Mouse (Mus musculus) c-Kit-positive CD71-positive TER-119-negative erythroid progenitor cells, embryonic 14.5 days (primary cell): Measurements from ENCODE around the gene Gm11027.

ENCODE experiments used
- DNase-seq: peaks from one replicate; pipeline ENCODE4 v3.0.0-alpha.2; 2013; ENCODE audit warnings: low read depth

Gm11027 gene

DNA sequence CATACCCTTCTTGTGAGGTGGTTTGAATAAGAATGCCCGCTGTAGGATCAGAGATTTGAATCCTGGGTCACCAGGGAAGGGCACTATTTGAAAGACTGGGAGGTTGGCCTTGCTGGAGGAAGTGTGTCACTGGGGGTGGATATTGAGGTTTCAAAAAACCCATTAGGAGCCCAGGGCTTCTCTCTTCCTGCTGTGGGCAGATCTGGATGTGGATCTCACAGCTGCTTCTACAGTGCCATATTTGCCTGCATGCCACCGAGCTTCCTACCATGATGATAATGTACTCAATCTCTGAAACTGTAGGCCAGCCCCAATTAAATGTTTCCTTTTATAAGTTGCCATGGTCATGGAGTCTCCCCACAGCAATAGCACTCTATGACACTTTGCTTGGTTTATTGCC lies 4.0 kb downstream of the Gm11027 start:
- no peak for DNase-seq

DNA sequence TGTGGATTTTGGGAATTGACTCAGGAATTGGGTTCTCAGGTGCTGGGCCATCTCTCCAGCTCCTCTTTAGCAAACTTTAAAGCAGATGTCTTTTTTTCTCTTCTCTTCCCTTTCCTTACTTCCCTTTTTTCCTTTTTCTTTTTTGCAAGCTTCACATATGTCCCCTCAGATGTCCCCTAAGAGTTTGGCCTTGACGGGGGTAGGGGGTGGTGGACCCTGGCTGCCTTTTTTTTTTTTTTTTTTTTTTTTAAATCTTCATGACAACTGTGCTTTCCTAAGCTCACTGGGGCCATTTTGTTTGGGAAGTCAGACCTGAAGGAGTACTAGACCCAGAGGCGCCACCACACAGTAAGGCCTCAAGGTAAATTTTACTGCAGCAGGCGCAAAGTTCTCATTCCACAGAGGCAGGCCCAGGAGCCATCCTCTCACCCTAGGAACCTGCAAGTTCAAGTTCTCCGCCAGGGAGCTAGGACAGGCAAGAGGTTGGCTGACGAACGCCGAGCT lies 5.0 kb downstream of the Gm11027 start:
- DNase-seq = no peak

DNA sequence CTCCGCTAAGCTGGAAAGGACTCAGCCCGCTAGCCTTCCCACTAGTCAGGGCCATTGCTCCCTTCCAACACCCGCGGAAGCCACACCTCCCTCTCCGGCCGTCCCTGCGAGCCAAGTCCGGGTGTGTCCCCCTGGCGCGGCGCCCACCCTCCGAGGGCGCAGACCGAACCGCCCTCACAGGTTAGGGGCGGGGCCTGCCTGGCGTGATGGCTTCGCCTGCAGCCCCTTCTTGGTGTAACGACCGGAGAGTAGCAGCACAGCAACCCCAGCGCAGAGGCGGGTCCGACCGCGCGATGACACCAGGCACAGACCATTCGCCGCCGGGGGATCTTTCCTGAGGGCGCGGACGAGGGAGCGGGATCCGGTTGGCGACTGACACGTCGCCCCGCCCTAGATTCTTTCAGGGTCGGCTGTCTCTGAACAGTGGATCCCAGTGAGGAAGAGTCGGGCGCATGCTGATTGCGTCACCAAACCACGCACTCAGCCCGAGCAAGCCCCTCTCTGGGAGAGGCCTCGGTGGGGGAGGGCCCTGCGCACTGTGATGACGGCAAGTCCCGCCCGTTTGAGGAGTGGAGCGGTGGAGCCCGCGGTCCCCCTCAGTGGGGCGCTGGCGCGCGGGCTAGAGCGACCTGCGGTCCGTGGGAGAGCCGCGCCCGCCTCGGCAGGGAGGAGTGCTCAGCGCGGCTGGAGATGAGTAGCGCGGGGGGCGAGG lies 5.6 kb downstream of the Gm11027 start, which contains the start of gene Esyt2:
Gene Esyt2, plus strand, starts transcription at position 544 of the 712 bp plus-strand sequence.
- peak; percentile 98 for DNase-seq

DNA sequence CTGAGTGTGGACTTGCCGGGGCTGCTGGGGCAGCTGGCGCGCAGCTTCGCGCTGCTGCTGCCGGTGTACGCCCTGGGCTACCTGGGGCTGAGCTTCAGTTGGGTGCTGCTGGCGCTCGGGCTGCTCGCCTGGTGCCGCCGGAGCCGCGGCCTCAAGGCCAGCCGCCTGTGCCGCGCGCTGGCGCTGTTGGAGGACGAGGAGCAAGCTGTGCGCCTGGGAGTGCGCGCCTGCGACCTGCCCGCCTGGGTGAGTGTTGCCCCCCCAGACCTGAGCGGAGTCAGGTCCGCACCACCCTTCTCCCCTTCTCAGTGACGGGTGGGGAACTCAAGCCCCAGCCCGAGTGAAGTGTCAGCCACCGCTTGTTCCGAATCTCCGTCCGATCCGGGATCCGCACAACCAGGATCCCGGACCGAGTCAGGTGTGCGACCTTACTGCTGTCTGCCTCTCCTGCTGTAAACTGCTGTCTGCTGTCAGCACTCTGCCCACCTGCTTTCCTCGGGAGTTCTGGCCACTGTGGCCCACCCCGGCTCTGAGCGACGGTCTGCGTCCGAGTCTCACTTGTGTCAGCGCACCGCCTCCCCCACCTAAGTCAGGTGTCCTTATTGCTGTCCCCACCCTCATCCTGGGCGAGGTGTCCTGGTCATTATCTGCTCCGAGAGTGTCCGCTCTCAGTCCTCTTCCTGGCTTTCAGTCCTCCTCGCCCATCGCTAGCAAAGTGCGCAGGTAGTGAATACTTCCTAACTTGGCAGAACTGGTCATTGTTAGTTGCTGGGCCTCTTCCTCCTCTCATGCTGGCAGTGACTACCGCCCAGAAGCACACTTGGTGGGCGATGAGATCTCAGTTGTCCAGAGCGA lies 6.5 kb downstream of the Gm11027 start:
- DNase-seq = no peak

DNA sequence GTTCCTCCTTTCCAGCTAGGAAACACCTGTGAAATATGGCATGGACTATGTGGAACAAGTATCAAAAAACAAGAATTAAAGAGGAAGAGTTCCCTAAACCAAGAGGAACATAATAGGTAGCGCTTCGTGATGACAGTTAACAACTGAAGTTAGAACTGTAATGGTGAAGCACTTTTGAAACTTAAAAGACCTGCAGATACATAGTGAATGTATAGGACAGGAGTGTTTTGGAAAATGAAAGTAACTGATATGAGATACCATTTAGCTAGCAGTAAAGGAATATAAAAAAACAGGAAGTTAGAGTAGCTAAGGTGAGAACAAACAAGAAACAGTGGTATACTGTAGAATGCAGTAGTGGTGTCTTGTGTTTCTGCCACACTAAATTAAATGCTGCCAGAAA lies 7.7 kb downstream of the Gm11027 start:
- DNase-seq = no peak

DNA sequence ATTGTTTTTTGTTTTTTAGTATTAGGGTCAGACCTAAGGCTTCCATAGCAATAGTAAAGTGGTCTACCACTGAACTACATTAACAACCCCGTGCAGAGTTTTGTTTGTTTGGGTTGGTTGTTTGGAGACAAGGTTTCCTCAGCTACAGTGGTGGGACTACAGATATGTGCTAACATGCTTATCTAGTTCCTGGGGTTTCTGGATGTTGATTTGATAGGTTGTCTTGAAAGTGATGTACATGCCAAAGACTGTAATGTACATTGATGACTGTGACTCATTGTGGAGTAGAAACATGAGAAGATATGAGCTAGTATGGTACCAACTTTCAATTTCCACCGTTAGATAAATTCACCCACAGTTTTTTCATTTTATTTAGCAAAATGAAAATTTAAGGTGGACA lies 8.3 kb downstream of the Gm11027 start:
- no peak for DNase-seq

DNA sequence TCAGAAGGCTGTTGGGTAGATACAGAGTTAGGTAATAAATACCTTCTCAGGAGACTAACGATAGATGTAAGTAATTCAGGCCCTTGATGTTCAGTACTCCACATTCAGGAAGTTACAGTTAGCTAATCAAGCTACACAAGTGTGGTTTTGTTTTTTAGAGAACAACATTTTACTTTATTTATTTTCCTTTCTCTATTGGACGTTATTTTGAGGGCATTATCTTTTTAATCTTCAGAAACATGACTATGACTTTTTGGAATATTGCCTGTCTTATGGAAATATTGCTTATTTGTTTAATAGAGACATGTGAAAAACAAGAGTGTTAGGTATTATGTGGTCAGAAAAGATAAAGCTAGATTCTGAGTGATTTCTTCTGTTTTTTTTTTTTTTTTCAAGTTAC lies 18.0 kb downstream of the Gm11027 start:
- DNase-seq = no peak

DNA sequence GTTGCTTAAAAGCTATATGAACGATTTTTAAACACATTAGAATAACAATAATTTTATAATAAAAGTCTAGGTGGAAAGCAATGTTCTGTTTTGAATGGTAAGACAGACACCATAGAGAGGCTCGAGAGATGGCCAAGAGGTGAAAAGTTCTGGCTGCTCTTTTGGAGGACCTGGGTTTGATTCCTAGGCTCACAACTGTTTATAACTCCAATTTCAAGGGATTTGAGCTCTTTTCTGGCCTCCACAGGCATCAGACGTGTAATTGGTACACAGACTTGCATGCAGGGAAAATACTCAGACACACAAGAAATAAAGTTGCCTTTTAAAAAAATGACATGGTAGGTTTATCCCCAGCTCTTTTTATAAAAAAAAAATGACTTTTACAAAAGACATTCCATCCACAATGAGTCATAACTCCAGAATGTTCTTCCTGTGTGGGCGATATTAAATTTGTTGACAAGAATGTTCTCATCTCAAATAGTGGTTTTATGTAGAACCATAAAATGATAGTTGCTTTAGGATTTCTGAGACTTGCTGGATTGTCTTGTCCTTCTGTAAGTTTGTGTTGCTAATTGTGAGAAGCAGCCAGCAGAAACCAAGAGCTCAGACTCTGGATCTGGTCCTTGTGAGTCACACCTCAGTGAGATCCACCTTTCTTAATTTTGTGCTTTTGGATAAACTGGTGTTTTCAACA lies 18.6 kb downstream of the Gm11027 start:
- no peak for DNase-seq

DNA sequence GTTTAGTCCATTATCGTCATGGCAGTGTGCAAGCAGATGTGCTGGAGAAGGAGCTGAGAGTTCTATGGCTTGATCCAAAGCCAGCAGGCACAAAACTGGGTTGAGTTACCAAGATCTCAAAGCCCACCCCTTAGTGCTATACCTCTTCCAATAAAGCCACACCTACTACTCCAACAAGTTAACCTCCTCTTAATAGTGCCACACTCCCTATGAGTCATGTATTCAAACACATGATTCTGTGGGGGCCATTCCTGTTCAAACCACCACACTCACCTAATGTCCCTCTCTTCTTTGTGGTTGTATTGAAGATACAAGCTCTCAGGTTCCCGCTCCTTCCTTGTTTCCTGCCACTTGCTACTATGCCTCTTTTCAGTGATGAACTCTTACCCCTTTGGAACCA lies 24.7 kb downstream of the Gm11027 start:
- no peak for DNase-seq

DNA sequence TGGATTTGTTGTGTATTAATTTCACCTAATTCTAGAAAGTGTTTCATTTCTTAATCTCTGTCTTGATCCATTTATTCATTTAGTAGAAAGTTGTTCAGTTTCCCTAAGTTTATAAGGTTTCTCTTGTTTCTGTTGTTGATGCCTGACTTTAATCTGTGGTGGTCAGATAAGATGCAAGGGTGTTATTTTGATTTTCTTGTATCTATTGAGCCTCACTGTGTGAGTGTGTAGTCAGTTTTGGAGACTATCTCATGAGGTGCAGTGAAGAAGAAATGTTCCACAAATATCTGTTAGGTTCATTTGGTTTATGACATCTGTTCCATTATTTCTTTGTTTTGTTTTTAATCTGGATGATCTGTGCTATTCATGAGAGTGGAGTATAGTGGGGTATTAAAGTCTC lies 27.0 kb downstream of the Gm11027 start:
- no peak for DNase-seq

DNA sequence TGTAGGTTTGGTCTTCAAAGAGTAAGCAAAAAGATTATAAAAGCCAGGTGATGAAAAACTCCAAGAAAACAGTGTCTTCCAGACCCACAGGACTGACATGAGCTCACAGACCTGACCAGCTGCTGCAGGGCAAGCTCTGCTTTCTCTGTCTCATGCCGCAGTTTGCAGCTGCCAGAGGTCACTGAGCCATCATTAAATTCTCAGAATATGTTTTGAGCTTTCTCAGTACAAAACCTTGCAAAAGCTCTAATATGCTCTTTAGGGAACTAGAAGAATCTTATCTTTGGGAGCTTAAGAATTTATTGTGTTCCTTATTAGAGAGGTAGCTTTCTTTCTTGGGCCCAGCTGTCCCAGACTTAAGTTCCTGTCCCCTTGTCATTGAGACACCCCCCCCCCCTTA lies 30.9 kb downstream of the Gm11027 start:
- DNase-seq = no peak

DNA sequence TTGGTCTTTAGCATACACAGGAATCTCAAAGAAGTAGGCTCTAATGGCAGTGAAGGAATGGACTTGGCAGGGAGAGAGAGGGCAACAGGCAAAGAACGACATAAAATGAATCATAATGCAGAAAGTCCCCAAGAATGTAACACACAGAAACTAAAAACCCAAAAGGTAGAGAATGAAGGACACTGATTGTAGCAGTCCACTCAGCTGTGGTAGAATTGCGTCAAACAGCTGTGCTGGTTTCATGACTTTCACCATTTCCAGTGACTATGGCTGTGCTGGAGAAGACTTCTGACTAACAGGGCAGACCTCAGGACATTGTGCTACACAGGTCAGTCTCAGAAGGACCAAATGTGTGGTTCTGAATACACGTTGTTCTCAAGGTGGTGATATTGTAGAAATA lies 32.7 kb downstream of the Gm11027 start:
- no peak for DNase-seq

DNA sequence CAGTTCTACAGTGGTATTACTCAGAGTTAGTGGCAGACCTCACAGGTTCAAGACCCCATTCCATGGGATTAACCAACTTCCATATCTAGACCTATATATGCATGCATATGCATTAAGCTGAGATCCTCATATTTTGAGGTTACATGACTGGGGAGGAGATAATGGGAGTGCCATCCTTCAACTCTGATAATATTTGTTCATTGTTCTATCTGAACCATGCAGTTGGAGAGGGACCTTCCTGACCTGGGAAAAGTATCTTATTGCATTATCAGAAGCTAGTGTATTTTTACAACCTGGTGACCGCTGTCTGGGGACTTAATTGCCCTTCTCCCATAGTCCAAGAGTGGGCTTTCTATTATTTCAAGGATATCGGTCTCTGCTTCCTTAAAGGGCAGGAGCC lies 33.4 kb downstream of the Gm11027 start:
- DNase-seq = no peak

DNA sequence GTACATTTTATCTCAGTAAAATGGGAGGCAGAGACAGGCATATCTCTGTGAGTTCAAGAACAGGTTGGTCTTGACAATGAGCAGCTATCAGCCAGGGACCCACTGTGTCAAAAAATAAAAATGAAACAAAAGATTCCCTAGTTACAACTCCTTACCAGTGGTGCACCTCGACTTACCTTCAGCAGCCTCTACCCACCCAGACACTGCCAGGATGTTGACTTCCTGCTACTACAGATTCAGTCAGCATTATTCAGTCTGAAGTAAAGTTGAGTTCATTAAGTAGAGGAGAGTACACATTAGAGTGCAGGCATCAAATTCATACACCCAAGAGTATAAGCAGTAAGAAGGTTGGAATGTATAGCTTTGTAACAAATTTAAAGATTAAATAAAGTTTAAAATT lies 38.6 kb downstream of the Gm11027 start:
- no peak for DNase-seq

DNA sequence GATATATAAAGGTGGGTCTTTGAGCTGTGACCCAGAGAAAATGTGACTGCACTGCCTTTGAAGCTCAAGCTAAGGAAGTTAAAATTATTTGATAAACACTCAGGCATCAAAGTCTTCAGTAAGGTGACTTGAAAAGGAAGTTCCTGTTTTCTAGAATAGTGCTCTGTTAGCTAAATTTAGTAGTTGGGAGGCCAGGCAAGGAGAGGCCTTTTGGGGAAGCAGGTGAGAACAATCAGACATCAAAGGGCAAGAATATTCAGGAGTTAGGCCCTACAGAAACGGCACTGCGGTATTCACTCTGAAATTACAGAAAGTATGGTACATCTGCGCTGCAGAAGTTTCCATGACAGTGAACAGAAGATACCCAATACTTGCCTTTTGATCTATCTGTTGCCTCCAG lies 40.3 kb downstream of the Gm11027 start:
- no peak for DNase-seq

DNA sequence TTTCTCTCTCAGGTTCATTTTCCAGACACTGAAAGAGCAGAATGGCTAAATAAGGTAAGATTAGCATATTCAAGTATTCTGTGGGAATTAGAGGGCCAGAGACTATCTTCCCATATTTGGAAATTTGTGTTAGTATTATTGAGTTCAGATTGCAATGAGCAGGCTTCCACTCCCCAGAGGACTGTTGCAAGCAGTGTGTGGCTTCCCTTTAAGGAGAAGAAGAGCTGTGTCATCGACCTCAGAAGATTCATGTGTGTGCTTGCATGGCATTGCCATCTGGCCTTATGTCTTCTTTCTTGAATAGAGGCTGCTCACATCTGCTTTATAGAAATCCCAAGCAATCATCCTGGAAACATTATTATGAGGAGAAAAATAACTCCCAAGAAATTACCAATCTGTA lies 42.6 kb downstream of the Gm11027 start:
- no peak for DNase-seq
